Mouse (Mus musculus): ENCODE measurements around the gene Ruvbl2. TPM values are rescaled to one million over a fixed set of nuclear protein-coding genes. Genes with fewer than 3 reads are reported as not detected.
"Not testable (repeated sequence)": the region's sequence is repeated elsewhere in the genome, so short reads cannot be mapped to it uniquely, and the experiment has no call there.

The Ruvbl2 gene
- polyA plus RNA-seq, 1 experiment from 2014 or later = 137 TPM

DNA sequence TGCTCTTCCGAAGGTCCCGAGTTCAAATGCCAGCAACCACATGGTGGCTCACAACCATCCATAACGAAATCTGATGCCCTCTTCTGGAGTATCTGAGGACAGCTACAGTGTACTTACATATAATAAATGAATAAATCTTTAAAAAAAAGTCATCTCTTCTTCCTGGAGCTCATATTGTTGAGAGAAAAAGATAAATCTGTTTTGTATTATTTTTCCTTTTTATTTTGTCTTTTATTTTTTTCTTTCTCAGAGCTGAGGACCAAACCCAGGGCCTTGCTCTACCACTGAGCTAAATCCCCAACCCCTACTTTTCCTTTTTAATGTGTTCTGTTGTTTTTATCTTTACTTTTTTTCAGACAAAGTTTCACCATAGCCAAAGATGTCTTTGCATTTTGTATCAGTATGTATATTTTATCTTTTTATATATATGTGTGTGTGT is 41.5 kb downstream of the Ruvbl2 start:
- 5% methylated on average over 3 of the region's 3 CpGs for WGBS
- peak overlapping the region; percentile 66 for H3K4me3 ChIP-seq (replicated peaks; ENCODE audit: low read length)
- peak overlapping the region; percentile 89 for H3K27ac ChIP-seq (ENCODE audit: low read length)
- H3K4me2 ChIP-seq (ENCODE audit: low read length) = peak overlapping the region; percentile 69
- H3K27me3 ChIP-seq (replicated peaks; ENCODE audit: control insufficient read depth, insufficient read depth, low read length); H3K9ac ChIP-seq (replicated peaks; ENCODE audit: low read depth, low read length); H3K36me3 ChIP-seq (ENCODE audit: control insufficient read depth, insufficient read depth); H3K9me3 ChIP-seq (ENCODE audit: control insufficient read depth, low read length): not testable (repeated sequence)
- peak; percentile 14 for ATAC-seq
- peaks cover 19% of the 10 kb centered on the region for H3K4me1 ChIP-seq (replicated peaks; ENCODE audit: control insufficient read depth, insufficient read depth, low read length)

DNA sequence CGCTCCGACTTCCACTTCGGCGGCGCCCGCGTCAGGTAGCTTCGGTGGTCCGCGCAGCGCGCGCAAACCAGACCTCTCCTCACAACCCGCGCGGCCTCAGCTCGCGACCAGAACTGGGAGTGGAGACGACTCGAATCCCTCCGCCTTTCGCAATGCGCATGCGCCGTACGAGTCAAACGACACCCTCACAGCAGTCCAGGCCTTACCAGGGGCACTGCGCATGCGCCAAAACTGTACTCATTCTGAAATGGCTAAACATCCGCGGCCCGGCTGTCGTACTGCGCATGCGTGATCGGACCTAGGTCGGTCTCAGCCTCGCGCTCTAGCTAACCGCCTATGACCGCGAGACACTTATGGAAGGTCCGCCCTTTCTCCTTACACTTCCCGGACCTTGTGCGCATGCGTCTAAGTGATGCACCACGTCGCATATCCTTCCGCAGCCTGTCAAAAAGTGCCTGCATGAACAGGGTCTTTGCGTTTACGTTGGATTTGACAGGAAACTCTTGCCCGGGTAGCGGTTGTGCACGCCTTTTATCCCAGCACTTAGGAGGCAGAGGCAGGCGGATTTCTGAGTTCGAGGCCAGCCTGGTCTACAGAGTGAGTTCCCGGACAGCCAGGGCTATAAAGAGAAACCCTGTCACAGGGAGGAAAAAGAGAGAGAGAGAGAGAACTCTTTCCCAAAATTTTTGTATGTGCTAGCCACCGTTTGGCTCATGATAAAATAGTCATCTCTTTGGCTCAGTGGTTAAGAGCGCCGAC is 42.1 kb downstream of the Ruvbl2 start, which contains the start of gene Snrnp70:
TSS of gene Snrnp70 (minus strand) at position 165 of the 759 bp plus-strand sequence.
- peak; percentile 97 for ATAC-seq
- Histone ChIP-seq H3K4me2 (ENCODE audit: low read length) (peak within 1 kb of the TSS; percentile 94), H3K4me3 (replicated peaks; ENCODE audit: low read length) (peak within 1 kb of the TSS; percentile 66), H3K36me3 (ENCODE audit: control insufficient read depth, insufficient read depth) (peaks cover 10% of the 10 kb centered on the region), H3K27me3 (replicated peaks; ENCODE audit: control insufficient read depth, insufficient read depth, low read length) (no peaks in the 10 kb centered on the region), H3K27ac (ENCODE audit: low read length) (peak within 1 kb of the TSS; percentile 95), H3K4me1 (replicated peaks; ENCODE audit: control insufficient read depth, insufficient read depth, low read length) (peaks cover 19% of the 10 kb centered on the region), H3K9me3 (ENCODE audit: control insufficient read depth, low read length) (no peaks in the 10 kb centered on the region), H3K9ac (replicated peaks; ENCODE audit: low read depth, low read length) (peak within 1 kb of the TSS; percentile 74)
- under 1% methylated on average over 60 of the region's 60 CpGs for WGBS

DNA sequence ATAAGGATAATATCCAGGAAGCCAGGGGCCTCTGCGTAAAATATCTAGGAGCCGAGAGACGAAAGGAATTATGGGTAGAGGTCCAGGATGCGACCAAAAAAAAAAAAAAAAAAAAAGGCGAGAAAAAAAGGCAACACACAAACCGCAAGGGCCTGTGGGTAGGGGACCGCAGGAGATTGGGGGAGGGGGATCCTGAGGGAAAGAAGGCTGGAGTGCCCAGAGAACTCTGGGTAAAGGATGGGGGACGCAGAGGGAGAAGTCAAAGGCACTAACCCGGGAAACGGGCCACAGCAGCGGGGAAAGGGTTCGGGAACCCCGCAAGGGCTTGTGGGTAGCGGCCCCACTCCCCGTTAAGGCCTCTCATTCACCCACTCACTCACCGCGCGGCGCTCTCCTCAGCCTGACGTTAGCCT is 42.8 kb downstream of the Ruvbl2 start:
- 0% methylated on average over 19 of the region's 20 CpGs for WGBS
- Histone ChIP-seq H3K27me3 (replicated peaks; ENCODE audit: control insufficient read depth, insufficient read depth, low read length) (no peaks in the 10 kb centered on the region), H3K4me2 (ENCODE audit: low read length) (peak overlapping the region; percentile 94), H3K9me3 (ENCODE audit: control insufficient read depth, low read length) (no peaks in the 10 kb centered on the region), H3K36me3 (ENCODE audit: control insufficient read depth, insufficient read depth) (peaks cover 16% of the 10 kb centered on the region), H3K9ac (replicated peaks; ENCODE audit: low read depth, low read length) (peak overlapping the region; percentile 74), H3K4me3 (replicated peaks; ENCODE audit: low read length) (peak overlapping the region; percentile 66), H3K4me1 (replicated peaks; ENCODE audit: control insufficient read depth, insufficient read depth, low read length) (peaks cover 19% of the 10 kb centered on the region), H3K27ac (ENCODE audit: low read length) (peak overlapping the region; percentile 95)
- ATAC-seq = peak; percentile 79

DNA sequence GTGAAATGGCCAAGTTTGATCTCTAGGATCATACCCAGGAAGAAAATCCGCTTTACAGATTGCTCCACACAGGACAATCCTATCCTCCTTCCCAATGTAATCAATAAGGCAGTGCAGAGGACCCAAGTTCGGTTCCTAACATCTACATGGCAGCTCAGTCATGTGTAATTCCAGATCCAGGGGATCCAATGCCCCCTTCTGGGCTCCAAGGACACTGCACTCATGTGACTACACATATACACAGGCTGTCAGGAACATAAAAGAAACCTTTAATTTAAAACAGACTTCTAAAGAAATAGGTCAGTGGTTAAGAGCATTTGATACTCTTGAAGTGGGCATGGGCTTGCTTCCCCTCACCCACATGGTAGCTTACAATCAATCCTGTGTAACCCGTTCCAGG is 51.8 kb downstream of the Ruvbl2 start:
- WGBS = 89% methylated on average over 3 of the region's 3 CpGs
- Histone ChIP-seq H3K36me3 (ENCODE audit: control insufficient read depth, insufficient read depth) (peaks cover 70% of the 10 kb centered on the region), H3K4me1 (replicated peaks; ENCODE audit: control insufficient read depth, insufficient read depth, low read length) (no peaks in the 10 kb centered on the region), H3K27ac (ENCODE audit: low read length) (no peak overlapping the region), H3K27me3 (replicated peaks; ENCODE audit: control insufficient read depth, insufficient read depth, low read length) (no peaks in the 10 kb centered on the region), H3K4me3 (replicated peaks; ENCODE audit: low read length) (no peak overlapping the region), H3K9ac (replicated peaks; ENCODE audit: low read depth, low read length) (no peak overlapping the region), H3K9me3 (ENCODE audit: control insufficient read depth, low read length) (no peaks in the 10 kb centered on the region), H3K4me2 (ENCODE audit: low read length) (no peak overlapping the region)
- ATAC-seq = no peak

DNA sequence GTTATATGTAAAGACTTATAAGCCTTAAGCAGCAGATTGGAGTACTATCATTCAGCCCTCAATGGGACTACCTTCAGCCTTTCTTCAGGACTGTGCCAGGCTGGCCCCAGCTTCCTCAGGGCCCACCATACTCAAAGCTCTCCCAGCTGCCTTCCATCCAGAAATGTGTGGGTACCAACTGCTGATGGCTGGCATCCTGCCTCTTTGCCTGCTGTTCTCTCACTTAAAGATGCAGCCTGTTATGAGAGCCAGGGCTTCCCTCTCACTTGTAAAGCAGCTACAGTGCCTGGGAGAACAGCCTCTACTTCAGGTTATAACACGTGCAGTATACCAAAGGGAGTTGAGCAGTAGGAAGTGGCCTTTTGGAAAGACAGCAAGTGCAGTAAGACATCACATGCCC is 61.8 kb downstream of the Ruvbl2 start:
- Histone ChIP-seq H3K4me1 (replicated peaks; ENCODE audit: control insufficient read depth, insufficient read depth, low read length) (no peaks in the 10 kb centered on the region), H3K36me3 (ENCODE audit: control insufficient read depth, insufficient read depth) (peaks cover 51% of the 10 kb centered on the region), H3K4me3 (replicated peaks; ENCODE audit: low read length) (no peak overlapping the region), H3K27me3 (replicated peaks; ENCODE audit: control insufficient read depth, insufficient read depth, low read length) (no peaks in the 10 kb centered on the region), H3K9ac (replicated peaks; ENCODE audit: low read depth, low read length) (no peak overlapping the region), H3K4me2 (ENCODE audit: low read length) (no peak overlapping the region), H3K27ac (ENCODE audit: low read length) (no peak overlapping the region), H3K9me3 (ENCODE audit: control insufficient read depth, low read length) (no peaks in the 10 kb centered on the region)
- WGBS = 71% methylated on average over 1 of the region's 1 CpGs
- ATAC-seq = peak; percentile 41; the same call in 1 of the 2 replicates

DNA sequence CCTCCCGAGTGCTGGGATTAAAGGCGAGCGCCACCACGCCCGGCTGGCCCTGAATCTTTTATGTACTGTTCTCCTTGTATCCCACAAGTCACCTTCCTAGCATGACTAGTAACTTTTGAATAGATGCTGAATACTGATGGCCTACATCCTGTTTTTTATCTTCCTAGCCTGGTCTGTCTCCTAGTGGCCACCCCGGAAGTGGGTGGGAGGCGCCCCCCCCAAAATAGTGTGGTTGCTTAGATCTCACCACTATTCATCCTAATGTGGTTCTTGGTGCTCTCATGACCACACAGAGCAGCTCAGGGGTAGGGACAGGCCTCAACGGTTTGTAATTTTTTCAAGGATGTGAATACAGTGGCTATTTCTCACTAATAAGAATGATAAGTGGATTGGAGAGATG is 63.3 kb downstream of the Ruvbl2 start:
- Histone ChIP-seq H3K9me3 (ENCODE audit: control insufficient read depth, low read length) (no peaks in the 10 kb centered on the region), H3K36me3 (ENCODE audit: control insufficient read depth, insufficient read depth) (peaks cover 40% of the 10 kb centered on the region), H3K27ac (ENCODE audit: low read length) (no peak overlapping the region), H3K4me1 (replicated peaks; ENCODE audit: control insufficient read depth, insufficient read depth, low read length) (peaks cover 12% of the 10 kb centered on the region), H3K4me3 (replicated peaks; ENCODE audit: low read length) (no peak overlapping the region), H3K4me2 (ENCODE audit: low read length) (no peak overlapping the region), H3K9ac (replicated peaks; ENCODE audit: low read depth, low read length) (no peak overlapping the region), H3K27me3 (replicated peaks; ENCODE audit: control insufficient read depth, insufficient read depth, low read length) (no peaks in the 10 kb centered on the region)
- WGBS = 93% methylated on average over 8 of the region's 8 CpGs
- ATAC-seq = no peak

DNA sequence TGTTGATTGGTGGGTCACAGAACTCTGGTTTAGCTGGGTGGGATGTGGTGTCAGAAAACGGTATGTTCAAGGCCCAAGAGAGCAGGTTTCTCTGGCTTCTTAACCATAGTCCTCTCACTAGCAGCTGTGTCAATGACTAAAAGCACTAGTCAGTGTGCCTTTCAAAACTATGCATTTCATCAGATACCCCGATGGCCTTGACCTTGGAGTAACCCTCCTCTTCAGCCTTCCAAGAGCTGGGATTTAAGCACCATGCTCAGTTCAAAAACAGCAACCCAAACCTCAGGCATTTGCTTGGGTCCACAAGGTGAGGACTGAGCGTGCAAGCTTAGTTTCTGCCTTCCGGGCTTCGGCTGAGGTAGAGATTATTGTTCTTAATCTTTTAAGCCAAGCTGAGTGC is 65.5 kb downstream of the Ruvbl2 start:
- no peak overlapping the region for H3K27ac ChIP-seq (ENCODE audit: low read length)
- H3K4me3 ChIP-seq (replicated peaks; ENCODE audit: low read length) = no peak overlapping the region
- H3K4me2 ChIP-seq (ENCODE audit: low read length) = no peak overlapping the region
- no peak overlapping the region for H3K9ac ChIP-seq (replicated peaks; ENCODE audit: low read depth, low read length)
- no peak for ATAC-seq
- H3K4me1 ChIP-seq (replicated peaks; ENCODE audit: control insufficient read depth, insufficient read depth, low read length) = peaks cover 23% of the 10 kb centered on the region
- peaks cover 29% of the 10 kb centered on the region; the same call in 1 of the 2 replicates for H3K36me3 ChIP-seq (ENCODE audit: control insufficient read depth, insufficient read depth)
- H3K27me3 ChIP-seq (replicated peaks; ENCODE audit: control insufficient read depth, insufficient read depth, low read length) = peaks cover 5% of the 10 kb centered on the region
- WGBS = 81% methylated on average over 5 of the region's 5 CpGs
- H3K9me3 ChIP-seq (ENCODE audit: control insufficient read depth, low read length) = no peaks in the 10 kb centered on the region

Small RNAs within 50 kb of the gene (microRNA-seq; reads per million reads assigned to microRNA genes)
- 0.62 reads per million for gene Gm22133

Other genes starting within 250 kb of the Ruvbl2 start
- gene Ccdc155, start 233.2 kb downstream of the Ruvbl2 start, polyA plus RNA-seq (2015; fragmentation: Nextera tagmentation; extraction: Ambion mirVana) = 0.58 and 0.95 TPM in 2 replicates
- gene Dkkl1, start 225.9 kb downstream of the Ruvbl2 start, polyA plus RNA-seq (2015; fragmentation: Nextera tagmentation; extraction: Ambion mirVana) = 1.1 and 2.2 TPM in 2 replicates
- gene Tead2, start 222.3 kb downstream of the Ruvbl2 start, polyA plus RNA-seq (2015; fragmentation: Nextera tagmentation; extraction: Ambion mirVana) = 73.1 and 79.5 TPM in 2 replicates
- 1.5 and 1.6 TPM in 2 replicates for gene Cd37, start 199.0 kb downstream of the Ruvbl2 start, polyA plus RNA-seq (2015; fragmentation: Nextera tagmentation; extraction: Ambion mirVana)
- 0.30 and 0.47 TPM in 2 replicates for gene Slc6a16, start 197.0 kb downstream of the Ruvbl2 start, polyA plus RNA-seq (2015; fragmentation: Nextera tagmentation; extraction: Ambion mirVana)
- not detected in 2 replicates for gene Slc6a21, start 160.6 kb downstream of the Ruvbl2 start, polyA plus RNA-seq (2015; fragmentation: Nextera tagmentation; extraction: Ambion mirVana)
- 8.2 and 10.1 TPM in 2 replicates for gene Trpm4, start 104.3 kb downstream of the Ruvbl2 start, polyA plus RNA-seq (2015; fragmentation: Nextera tagmentation; extraction: Ambion mirVana)
- 0.60 TPM in 1 of 2 replicates, not detected in the other for gene Hrc, start 102.8 kb downstream of the Ruvbl2 start, polyA plus RNA-seq (2015; fragmentation: Nextera tagmentation; extraction: Ambion mirVana)
- gene Ppfia3, start 71.1 kb downstream of the Ruvbl2 start, polyA plus RNA-seq (2015; fragmentation: Nextera tagmentation; extraction: Ambion mirVana) = 16.1 and 19.7 TPM in 2 replicates
- gene Lin7b, start 67.5 kb downstream of the Ruvbl2 start, polyA plus RNA-seq (2015; fragmentation: Nextera tagmentation; extraction: Ambion mirVana) = 6.1 and 18.5 TPM in 2 replicates
- gene Snrnp70, start 42.4 kb downstream of the Ruvbl2 start, polyA plus RNA-seq (2015; fragmentation: Nextera tagmentation; extraction: Ambion mirVana) = 206 and 215 TPM in 2 replicates
- not detected in 2 replicates for gene Kcna7, start 32.4 kb downstream of the Ruvbl2 start, polyA plus RNA-seq (2015; fragmentation: Nextera tagmentation; extraction: Ambion mirVana)
- gene Ntf5, start 24.4 kb downstream of the Ruvbl2 start, polyA plus RNA-seq (2015; fragmentation: Nextera tagmentation; extraction: Ambion mirVana) = 0.10 TPM in 1 of 2 replicates, not detected in the other
- gene Lhb, start 17.3 kb downstream of the Ruvbl2 start, polyA plus RNA-seq (2015; fragmentation: Nextera tagmentation; extraction: Ambion mirVana) = 0.44 and 0.65 TPM in 2 replicates
- 19.9 and 21.6 TPM in 2 replicates for gene Gys1, start 3.3 kb downstream of the Ruvbl2 start, polyA plus RNA-seq (2015; fragmentation: Nextera tagmentation; extraction: Ambion mirVana)
- 5,701 and 5,899 TPM in 2 replicates for gene Ftl1, start 21.8 kb upstream of the Ruvbl2 start, polyA plus RNA-seq (2015; fragmentation: Nextera tagmentation; extraction: Ambion mirVana)
- gene Bax, start 28.8 kb upstream of the Ruvbl2 start, polyA plus RNA-seq (2015; fragmentation: Nextera tagmentation; extraction: Ambion mirVana) = 225 and 257 TPM in 2 replicates
- gene Tulp2, start 43.8 kb upstream of the Ruvbl2 start, polyA plus RNA-seq (2015; fragmentation: Nextera tagmentation; extraction: Ambion mirVana) = 0.12 TPM in 1 of 2 replicates, not detected in the other
- not detected in 2 replicates for gene Gm45808, start 48.7 kb upstream of the Ruvbl2 start, polyA plus RNA-seq (2015; fragmentation: Nextera tagmentation; extraction: Ambion mirVana)
- gene Dhdh, start 50.7 kb upstream of the Ruvbl2 start, polyA plus RNA-seq (2015; fragmentation: Nextera tagmentation; extraction: Ambion mirVana) = 2.2 and 3.0 TPM in 2 replicates
- gene Nucb1, start 72.3 kb upstream of the Ruvbl2 start, polyA plus RNA-seq (2015; fragmentation: Nextera tagmentation; extraction: Ambion mirVana) = 106 and 107 TPM in 2 replicates
- 14.4 and 16.4 TPM in 2 replicates for gene Ppp1r15a, start 88.2 kb upstream of the Ruvbl2 start, polyA plus RNA-seq (2015; fragmentation: Nextera tagmentation; extraction: Ambion mirVana)
- 0.57 and 0.81 TPM in 2 replicates for gene Plekha4, start 88.2 kb upstream of the Ruvbl2 start, polyA plus RNA-seq (2015; fragmentation: Nextera tagmentation; extraction: Ambion mirVana)
- not detected in 2 replicates for gene Hsd17b14, start 116.8 kb upstream of the Ruvbl2 start, polyA plus RNA-seq (2015; fragmentation: Nextera tagmentation; extraction: Ambion mirVana)
- gene Bcat2, start 132.1 kb upstream of the Ruvbl2 start, polyA plus RNA-seq (2015; fragmentation: Nextera tagmentation; extraction: Ambion mirVana) = 24.2 and 24.5 TPM in 2 replicates
- not detected in 2 replicates for gene Fgf21, start 177.4 kb upstream of the Ruvbl2 start, polyA plus RNA-seq (2015; fragmentation: Nextera tagmentation; extraction: Ambion mirVana)
- gene Fut1, start 179.2 kb upstream of the Ruvbl2 start, polyA plus RNA-seq (2015; fragmentation: Nextera tagmentation; extraction: Ambion mirVana) = not detected in 2 replicates
- gene Izumo1, start 183.7 kb upstream of the Ruvbl2 start, polyA plus RNA-seq (2015; fragmentation: Nextera tagmentation; extraction: Ambion mirVana) = not detected in 2 replicates
- gene Rasip1, start 189.4 kb upstream of the Ruvbl2 start, polyA plus RNA-seq (2015; fragmentation: Nextera tagmentation; extraction: Ambion mirVana) = 13.5 and 15.1 TPM in 2 replicates
- gene Mamstr, start 201.9 kb upstream of the Ruvbl2 start, polyA plus RNA-seq (2015; fragmentation: Nextera tagmentation; extraction: Ambion mirVana) = 2.8 and 4.2 TPM in 2 replicates
- 0.10 and 0.21 TPM in 2 replicates for gene Fut2, start 228.3 kb upstream of the Ruvbl2 start, polyA plus RNA-seq (2015; fragmentation: Nextera tagmentation; extraction: Ambion mirVana)
- 0.80 and 0.84 TPM in 2 replicates for gene Ntn5, start 245.9 kb upstream of the Ruvbl2 start, polyA plus RNA-seq (2015; fragmentation: Nextera tagmentation; extraction: Ambion mirVana)